Mouse (Mus musculus) forebrain, postnatal 0 days (tissue): Measurements from ENCODE around the gene Fam216b. TPM values are rescaled to one million over a fixed set of nuclear protein-coding genes. Genes with fewer than 3 reads are reported as not detected.

Source experiments
- ATAC-seq: fragments of 200-750 bp; cut with Nextera tagmentation; 2 replicates; pipeline ENCODE4 v1.8.0; 2017; ENCODE audit warnings: mild to moderate bottlenecking, moderate library complexity
- DNase-seq: peaks from one replicate; pipeline ENCODE4 v3.0.0-alpha.2; 2015
- H3K27ac ChIP-seq: fragments of 300-500 bp; sonication (generic); 2 replicates; pipeline ENCODE4 v1.5.1; 2014; ENCODE audit warnings: low read depth, mild to moderate bottlenecking, antibody characterized with exemption, low read length, moderate library complexity, mixed read lengths
- H3K27me3 ChIP-seq: fragments of 300-500 bp; sonication (generic); 2 replicates; pipeline ENCODE4 v1.6.1; 2014; ENCODE audit warnings: mild to moderate bottlenecking, low read length, mixed read lengths; ENCODE audit not compliant: insufficient read depth
- H3K36me3 ChIP-seq: fragments of 300-500 bp; sonication (generic); 2 replicates; pipeline ENCODE4 v1.6.1; 2014; ENCODE audit warnings: mild to moderate bottlenecking, moderate library complexity; ENCODE audit not compliant: insufficient read depth
- H3K4me1 ChIP-seq: fragments of 300-500 bp; sonication (generic); 2 replicates; pipeline ENCODE4 v1.6.1; 2014; ENCODE audit warnings: antibody characterized with exemption; ENCODE audit not compliant: insufficient read depth
- H3K4me2 ChIP-seq: fragments of 300-500 bp; sonication (generic); 2 replicates; pipeline ENCODE4 v1.6.1; 2014; ENCODE audit warnings: low read depth, mild to moderate bottlenecking, moderate library complexity
- H3K4me3 ChIP-seq: fragments of 300-500 bp; sonication (generic); 2 replicates; pipeline ENCODE4 v1.5.1; 2014; ENCODE audit warnings: low read depth, low read length, mixed read lengths
- H3K9ac ChIP-seq: fragments of 300-500 bp; sonication (generic); 2 replicates; pipeline ENCODE4 v1.6.1; 2014; ENCODE audit warnings: mild to moderate bottlenecking
- H3K9me3 ChIP-seq: fragments of 300-500 bp; sonication (generic); 2 replicates; pipeline ENCODE4 v1.6.1; 2016; ENCODE audit warnings: low read length
- CTCF ChIP-seq: sonication (generic); IDR thresholded peaks from 2 replicates; pipeline ENCODE4 v1.5.1; 2016; ENCODE audit warnings: antibody characterized with exemption, control low read depth, low read depth
- WGBS: fragments of 180-500 bp; shearing (Covaris S2); extraction: QIAGEN DNeasy Blood & Tissue Kit; methylation state at CpG from one replicate; pipeline ENCODE4 v1.1.7; 2014; 5-methylcytosine and 5-hydroxymethylcytosine counted together
- polyA plus RNA-seq: library from polyadenylated mRNA; unstranded; fragments of >200 nt; fragmentation: Nextera tagmentation; extraction: Ambion mirVana; gene quantifications from 2 replicates; pipeline ENCODE4 v1.2.1, GENCODE M21; 2015
- total RNA-seq: library from RNA; depleted of rRNA; stranded (reverse); fragments of >200 nt; gene quantifications from 2 replicates; pipeline ENCODE4 v1.2.3, GENCODE M21; 2014; rRNA removed

The Fam216b gene
- total and polyA plus RNA-seq, 2 experiments from 2014 or later: 2.6 to 3.8 TPM

DNA sequence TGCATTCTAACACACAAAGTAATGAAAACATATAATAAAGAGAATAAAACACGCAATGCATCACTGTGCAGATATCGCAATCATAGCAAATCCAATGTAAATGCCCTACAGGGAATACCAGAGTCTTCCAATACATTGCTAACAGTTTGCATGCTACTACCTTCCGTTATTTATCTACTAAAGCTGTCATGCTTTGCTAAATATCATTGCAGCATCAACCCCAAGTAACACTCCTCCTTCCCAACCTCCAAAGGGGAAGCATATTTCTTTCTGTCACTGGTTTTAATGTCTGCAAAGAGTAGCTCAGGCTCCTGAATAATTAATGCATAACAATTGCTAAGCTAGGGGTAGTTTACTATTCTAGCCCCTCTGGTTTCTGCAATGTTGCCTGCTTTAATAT is 40.5 kb downstream of the Fam216b start:
- no peak for DNase-seq
- TF ChIP-seq CTCF: no peak
- no peak overlapping the region for H3K4me3 ChIP-seq

DNA sequence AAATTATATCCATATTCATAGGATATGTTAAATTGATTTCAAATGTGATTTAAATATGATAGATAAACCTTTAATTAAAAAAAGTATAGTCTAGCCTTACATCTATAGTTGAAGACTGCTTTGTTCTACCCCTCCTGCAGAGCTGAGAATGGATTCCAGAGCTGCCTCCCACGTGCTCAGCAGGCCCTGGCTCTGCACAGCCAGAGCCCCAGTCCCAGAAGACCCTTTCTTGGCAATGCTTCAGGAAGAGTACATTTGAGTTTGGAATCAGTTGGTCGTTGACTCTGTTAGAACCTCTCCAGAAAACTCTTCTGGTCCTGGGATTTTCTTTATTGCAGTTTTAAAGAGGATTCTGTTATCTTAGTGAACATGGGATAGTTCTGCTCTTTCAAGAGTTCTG is 45.7 kb downstream of the Fam216b start:
- no peak overlapping the region for H3K27ac ChIP-seq
- H3K4me3 ChIP-seq: no peak overlapping the region
- ATAC-seq (no peak), DNase-seq (no peak)
- H3K9ac ChIP-seq: no peak overlapping the region
- H3K4me1 ChIP-seq: no peaks in the 10 kb centered on the region
- WGBS: 24% methylated on average over 2 of the region's 2 CpGs
- H3K9me3 ChIP-seq: no peaks in the 10 kb centered on the region
- no peaks in the 10 kb centered on the region for H3K27me3 ChIP-seq
- H3K36me3 ChIP-seq: no peaks in the 10 kb centered on the region
- no peak overlapping the region for H3K4me2 ChIP-seq
- no peak for TF ChIP-seq CTCF

More for the DNA sequence above, 40.5 kb downstream of the Fam216b start:
- no peak overlapping the region for H3K4me2 ChIP-seq
- 91% methylated on average over 3 of the region's 3 CpGs for WGBS
- H3K9ac ChIP-seq: no peak overlapping the region
- no peak for ATAC-seq
- no peaks in the 10 kb centered on the region for H3K36me3 ChIP-seq
- no peak overlapping the region for H3K27ac ChIP-seq
- no peaks in the 10 kb centered on the region for H3K27me3 ChIP-seq
- no peaks in the 10 kb centered on the region for H3K9me3 ChIP-seq
- no peaks in the 10 kb centered on the region for H3K4me1 ChIP-seq

DNA sequence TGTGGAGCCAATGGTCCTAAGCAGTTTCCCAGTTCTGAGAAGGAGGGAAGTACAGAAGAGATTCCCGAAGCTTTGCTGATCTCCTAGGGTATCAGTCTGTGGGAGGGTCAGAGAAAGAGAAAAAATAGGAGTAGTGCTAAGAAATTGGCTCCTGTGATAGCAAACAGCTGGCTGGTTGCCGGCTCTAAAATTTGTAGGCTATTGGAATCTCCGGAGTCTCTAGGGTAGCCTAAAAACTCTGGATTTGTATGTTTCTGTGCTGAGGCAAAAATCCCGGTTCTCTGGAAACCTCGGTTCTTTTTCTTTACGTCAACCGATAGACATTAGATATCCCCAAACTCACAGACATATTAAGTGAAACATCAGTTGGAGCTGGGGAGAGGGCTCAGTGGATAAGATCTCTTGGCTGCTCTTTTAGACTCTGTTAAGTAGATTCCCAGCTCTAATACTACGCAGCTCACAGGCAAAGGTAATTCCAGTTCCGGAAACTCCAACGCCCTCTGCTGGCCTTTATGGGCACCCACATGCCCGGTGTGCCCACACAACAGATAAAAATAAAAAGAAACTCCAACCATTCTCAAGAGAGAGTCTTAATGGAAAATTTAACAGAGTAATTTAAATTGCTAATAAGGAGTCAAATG is 46.8 kb downstream of the Fam216b start:
- WGBS: 85% methylated on average over 11 of the region's 11 CpGs
- no peaks in the 10 kb centered on the region for H3K27me3 ChIP-seq
- no peaks in the 10 kb centered on the region for H3K4me1 ChIP-seq
- H3K9ac ChIP-seq: no peak overlapping the region
- no peak for TF ChIP-seq CTCF
- H3K27ac ChIP-seq: no peak overlapping the region
- DNase-seq (no peak), ATAC-seq (no peak)
- no peaks in the 10 kb centered on the region for H3K9me3 ChIP-seq
- no peak overlapping the region for H3K4me2 ChIP-seq
- H3K4me3 ChIP-seq: no peak overlapping the region
- H3K36me3 ChIP-seq: no peaks in the 10 kb centered on the region

DNA sequence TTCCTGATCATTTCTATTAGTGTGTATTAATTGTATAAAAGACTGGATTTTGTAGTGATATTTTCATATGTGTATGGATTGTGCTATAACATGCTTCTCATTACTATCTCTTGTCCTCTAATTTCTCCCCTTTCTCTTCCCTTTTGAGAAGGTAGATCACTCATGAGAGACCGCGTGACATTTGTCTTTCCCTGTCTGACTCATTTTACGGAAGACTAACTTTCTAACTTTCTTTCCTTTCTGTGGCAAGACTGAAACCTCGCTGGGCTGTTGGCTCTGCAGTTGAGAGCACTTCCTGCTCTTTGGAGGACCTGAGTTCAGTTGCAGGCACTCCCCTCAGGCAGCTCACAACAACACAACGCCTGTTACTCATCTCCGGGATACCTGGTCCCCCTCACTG is 48.2 kb downstream of the Fam216b start:
- Histone ChIP-seq H3K36me3 (no peaks in the 10 kb centered on the region), H3K27me3 (no peaks in the 10 kb centered on the region), H3K9ac (no peak overlapping the region), H3K4me1 (no peaks in the 10 kb centered on the region), H3K4me2 (no peak overlapping the region), H3K27ac (no peak overlapping the region), H3K9me3 (no peaks in the 10 kb centered on the region), H3K4me3 (no peak overlapping the region)
- no peak for ATAC-seq
- no peak for TF ChIP-seq CTCF
- DNase-seq: no peak
- 89% methylated on average over 6 of the region's 6 CpGs for WGBS

DNA sequence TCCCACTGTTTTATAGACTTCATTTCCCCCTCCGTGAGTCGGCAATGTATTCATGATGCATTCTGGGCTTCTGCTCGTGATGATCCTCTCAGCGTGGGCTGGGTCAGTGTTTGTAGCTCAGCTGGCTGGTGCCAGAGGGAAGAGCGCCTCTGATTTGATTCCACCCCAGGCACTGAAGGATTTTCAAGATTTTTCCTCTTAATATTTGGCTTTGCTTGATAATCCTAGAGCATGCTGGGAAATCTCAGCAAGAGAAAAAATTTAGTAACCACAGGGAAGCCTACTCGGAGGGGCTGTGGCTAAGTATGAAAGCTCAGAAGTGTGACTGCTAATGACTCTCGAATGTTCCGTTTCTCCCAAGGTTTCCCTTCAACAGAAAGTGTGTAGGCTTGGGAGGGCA is 49.9 kb downstream of the Fam216b start:
- Histone ChIP-seq H3K27me3 (no peaks in the 10 kb centered on the region), H3K9me3 (no peaks in the 10 kb centered on the region), H3K4me2 (no peak overlapping the region), H3K36me3 (no peaks in the 10 kb centered on the region), H3K9ac (no peak overlapping the region), H3K4me3 (no peak overlapping the region), H3K27ac (no peak overlapping the region), H3K4me1 (no peaks in the 10 kb centered on the region)
- DNase-seq (peak; percentile 27), ATAC-seq (no peak)
- 49% methylated on average over 8 of the region's 8 CpGs for WGBS
- TF ChIP-seq CTCF: no peak

Other genes starting within 250 kb of the Fam216b start
- gene Dnajc15, start 213.9 kb downstream of the Fam216b start, total RNA-seq: 10.0 and 12.4 TPM in 2 replicates
- gene Dnajc15, start 213.9 kb downstream of the Fam216b start, polyA plus RNA-seq: 77.7 and 90.2 TPM in 2 replicates
- gene Epsti1, start 184.8 kb downstream of the Fam216b start, total RNA-seq: 0.33 and 0.54 TPM in 2 replicates
- gene Epsti1, start 184.8 kb downstream of the Fam216b start, polyA plus RNA-seq: 0.45 and 0.97 TPM in 2 replicates
- gene Tnfsf11, start 219.0 kb upstream of the Fam216b start, total RNA-seq: 0.15 and 0.86 TPM in 2 replicates
- 0.08 TPM in 2 replicates for gene Tnfsf11, start 219.0 kb upstream of the Fam216b start, polyA plus RNA-seq